Mouse (Mus musculus) liver, adult 2 months (tissue): ENCODE measurements around the gene Dhrs9. TPM values are rescaled to one million over a fixed set of nuclear protein-coding genes. Genes with fewer than 3 reads are reported as not detected.
A peak's percentile ranks its signal among the peaks of the same experiment; 100 is the strongest.
"Not testable (repeated sequence)": the region's sequence is repeated elsewhere in the genome, so short reads cannot be mapped to it uniquely, and the experiment has no call there.

Experiments used
- DNase-seq: peaks from one replicate; pipeline ENCODE4 v3.0.0-alpha.2; 2011; ENCODE audit warnings: low read depth, low spot score; ENCODE audit errors: extremely low read depth
- H3K27ac ChIP-seq: fragments of 200-500 bp; replicated peaks from 2 replicates; pipeline ENCODE4 v1.5.1; 2012; ENCODE audit warnings: low read depth, mild to moderate bottlenecking, control low read depth, inconsistent platforms, low read length; ENCODE audit not compliant: insufficient read depth
- H3K27me3 ChIP-seq: fragments of 200-500 bp; 2 replicates; pipeline ENCODE4 v1.6.1; 2012; ENCODE audit warnings: mild to moderate bottlenecking, moderate library complexity, low read length, inconsistent platforms; ENCODE audit not compliant: control insufficient read depth, insufficient read depth
- H3K36me3 ChIP-seq: fragments of 200-500 bp; 2 replicates; pipeline ENCODE4 v1.6.1; 2012; ENCODE audit warnings: low read length, inconsistent platforms; ENCODE audit not compliant: control insufficient read depth, insufficient read depth
- H3K4me1 ChIP-seq: fragments of 200-500 bp; 2 replicates; pipeline ENCODE4 v1.6.1; 2011; ENCODE audit warnings: low read length; ENCODE audit not compliant: control insufficient read depth, insufficient read depth
- H3K4me3 ChIP-seq: fragments of 200-500 bp; 2 replicates; pipeline ENCODE4 v1.5.1; 2011; ENCODE audit warnings: low read depth, mild to moderate bottlenecking, control low read depth, low read length, moderate library complexity; ENCODE audit not compliant: insufficient read depth
- H3K79me2 ChIP-seq: fragments of 200-500 bp; 2 replicates; pipeline ENCODE4 v1.6.1; 2012; ENCODE audit warnings: inconsistent platforms, mild to moderate bottlenecking, low read length, moderate library complexity; ENCODE audit not compliant: control insufficient read depth, insufficient read depth
- H3K9ac ChIP-seq: fragments of 200-500 bp; 2 replicates; pipeline ENCODE4 v1.6.1; 2012; ENCODE audit warnings: low read depth, mild to moderate bottlenecking, control low read depth, inconsistent platforms, low read length
- CTCF ChIP-seq: fragments of 200-500 bp; IDR thresholded peaks from 2 replicates; pipeline ENCODE4 v1.5.1; 2011; ENCODE audit warnings: low read depth, low read length, control low read depth
- POLR2A ChIP-seq: fragments of 200-500 bp; IDR thresholded peaks from 2 replicates; pipeline ENCODE4 v1.6.1; 2011; ENCODE audit warnings: low read length, control low read depth; ENCODE audit not compliant: insufficient read depth; ENCODE audit errors: extremely low read depth
- WGBS: fragments of 180-500 bp; shearing (Covaris S2); methylation state at CpG from one replicate; pipeline ENCODE4 v1.1.7; 2018; 5-methylcytosine and 5-hydroxymethylcytosine counted together
- polyA plus RNA-seq: library from polyadenylated mRNA; depleted of rRNA; stranded (reverse); fragments of >200 nt; gene quantifications from 2 replicates; pipeline ENCODE4 v1.2.3, GENCODE M21; 2012; rRNA removed
- total RNA-seq: library from RNA; depleted of rRNA; stranded (reverse); fragments of >200 nt; gene quantifications from 2 replicates; pipeline ENCODE4 v1.2.3, GENCODE M21; 2014; rRNA removed

The Dhrs9 gene
- total RNA-seq (0.65 and 1.3 TPM in 2 replicates), polyA plus RNA-seq (0.98 and 1.5 TPM in 2 replicates)

DNA sequence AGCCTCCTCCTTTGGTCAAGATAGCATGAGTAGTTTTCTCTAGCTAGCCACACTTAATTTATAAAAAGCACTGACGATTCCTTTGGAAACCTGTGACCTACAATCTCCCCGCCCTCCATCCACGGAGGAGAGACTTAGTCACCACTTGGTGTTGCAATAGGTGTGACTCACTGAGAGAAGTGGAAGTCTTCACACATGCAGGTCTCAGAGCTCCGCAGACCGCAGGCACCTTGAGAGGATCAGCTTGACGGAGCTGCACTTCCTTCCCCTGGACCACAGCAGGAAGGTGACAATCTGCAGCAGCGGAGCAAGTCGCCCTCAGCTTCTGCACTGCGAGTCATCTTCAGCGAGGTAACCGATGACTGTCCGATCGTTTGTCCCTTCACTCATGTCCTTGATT, at the start of gene Dhrs9:
TSS of gene Dhrs9 (plus strand) at position 165 of the 400 bp plus-strand sequence.
- Histone ChIP-seq H3K4me1 (0 out of 2 replicates have a peak, but pooled peaks cover 4% of the 10 kb centered on the region), H3K79me2 (no peaks in the 10 kb centered on the region), H3K27me3 (no peaks in the 10 kb centered on the region), H3K27ac (no peak within 1 kb of the TSS), H3K9ac (peak within 1 kb of the TSS; percentile 16), H3K36me3 (no peaks in the 10 kb centered on the region), H3K4me3 (peak within 1 kb of the TSS; percentile 49)
- peak; percentile 60 for DNase-seq
- WGBS: 33% methylated on average over 13 of the region's 13 CpGs
- no peak for TF ChIP-seq CTCF
- no peak for TF ChIP-seq POLR2A

DNA sequence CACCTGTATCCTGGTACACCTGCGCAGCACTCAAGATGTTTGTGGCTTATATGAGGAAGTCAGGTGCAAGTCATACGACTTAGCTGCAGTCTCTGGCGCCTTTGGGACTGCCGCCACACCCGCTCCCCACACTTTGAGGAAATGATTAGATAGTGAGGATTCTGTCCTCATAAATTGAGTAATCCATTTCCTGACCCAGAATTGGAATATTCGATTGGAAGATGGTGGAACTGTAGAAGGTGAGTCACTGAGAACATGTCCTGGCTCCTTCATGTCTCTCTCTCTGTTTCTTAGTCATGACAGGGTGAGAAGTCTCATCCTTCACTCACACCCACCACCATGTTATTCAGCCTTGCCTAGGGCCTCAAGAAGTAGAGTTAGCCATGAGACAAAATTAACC, 48.7 kb upstream of the Dhrs9 start:
- not testable (repeated sequence) for H3K4me3 ChIP-seq, H3K27ac ChIP-seq, DNase-seq, H3K4me1 ChIP-seq, H3K9ac ChIP-seq, H3K27me3 ChIP-seq
- 55% methylated on average over 5 of the region's 6 CpGs for WGBS
- peaks cover 12% of the 10 kb centered on the region; the same call in 1 of the 2 replicates for H3K79me2 ChIP-seq
- peaks cover 43% of the 10 kb centered on the region for H3K36me3 ChIP-seq

DNA sequence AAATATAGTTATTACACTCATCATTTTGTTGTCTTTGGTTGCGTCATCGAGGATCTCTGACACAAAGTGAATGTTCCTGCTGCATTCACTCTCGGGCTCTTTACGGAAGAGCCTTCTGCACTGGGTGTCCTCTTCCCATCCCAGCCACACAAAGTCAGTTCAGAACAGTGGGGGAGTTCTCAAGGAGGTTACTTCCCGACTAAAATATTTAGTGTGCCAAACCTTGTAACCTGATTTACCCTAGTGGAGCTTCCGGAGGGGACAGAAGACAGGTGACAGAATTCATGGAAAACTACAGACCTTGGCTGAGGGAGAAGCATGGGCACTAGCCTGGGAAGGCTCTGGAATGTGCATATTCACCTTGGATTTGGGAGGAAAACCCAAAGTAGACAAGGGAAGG, 38.7 kb upstream of the Dhrs9 start:
- Histone ChIP-seq H3K27ac (peak overlapping the region; percentile 99), H3K27me3 (no peaks in the 10 kb centered on the region), H3K4me1 (peaks cover 27% of the 10 kb centered on the region), H3K79me2 (peaks cover 21% of the 10 kb centered on the region), H3K36me3 (peaks cover 11% of the 10 kb centered on the region), H3K4me3 (peak overlapping the region; percentile 84), H3K9ac (peak overlapping the region; percentile 94)
- TF ChIP-seq CTCF: no peak
- no peak for TF ChIP-seq POLR2A
- WGBS: 29% methylated on average over 6 of the region's 6 CpGs
- DNase-seq: peak; percentile 54

DNA sequence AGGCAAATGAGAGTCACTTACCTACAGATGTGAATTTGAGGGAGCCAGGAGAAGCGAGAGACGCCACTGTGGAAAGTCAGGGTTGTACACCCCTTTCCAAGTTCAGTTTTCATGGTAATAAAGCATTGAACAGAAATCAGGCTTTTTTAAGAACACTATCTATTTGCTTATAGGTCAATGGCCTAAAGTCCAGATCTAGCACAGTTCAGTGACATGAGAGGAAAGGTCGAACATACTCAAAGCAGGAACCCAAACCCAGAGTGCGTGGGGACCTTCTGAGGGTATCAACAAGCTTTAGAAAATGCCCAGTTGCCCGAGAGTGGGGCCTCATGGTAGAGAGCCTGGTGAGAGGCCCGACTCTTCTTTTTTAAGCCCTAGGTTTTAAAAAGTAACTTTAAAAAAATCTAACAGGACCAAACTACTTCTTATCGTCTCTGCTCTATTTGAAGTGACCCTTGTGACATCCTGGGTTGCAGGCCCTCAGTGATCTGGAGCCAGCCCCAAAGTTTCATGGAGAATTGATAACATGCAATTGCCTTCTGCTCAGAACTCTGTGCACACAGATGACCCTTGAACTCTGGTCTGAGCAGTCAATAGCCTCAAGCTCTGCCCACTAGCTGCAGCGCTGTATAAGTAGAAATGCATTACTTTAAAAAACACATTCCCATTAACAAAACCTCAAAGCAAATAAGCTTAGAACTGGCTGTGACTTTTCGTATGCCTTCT, 37.6 kb upstream of the Dhrs9 start, which contains the start of gene Abcb11:
TSS of gene Abcb11 (minus strand) at position 121 of the 726 bp plus-strand sequence.
- Histone ChIP-seq H3K4me3 (peak within 1 kb of the TSS; percentile 84), H3K4me1 (peaks cover 19% of the 10 kb centered on the region), H3K36me3 (peaks cover 7% of the 10 kb centered on the region), H3K9ac (peak within 1 kb of the TSS; percentile 94), H3K79me2 (peaks cover 12% of the 10 kb centered on the region), H3K27me3 (no peaks in the 10 kb centered on the region), H3K27ac (peak within 1 kb of the TSS; percentile 99)
- TF ChIP-seq CTCF: peak; percentile 32; the same call in 1 of the 2 replicates
- TF ChIP-seq POLR2A: no peak
- peak; percentile 98 for DNase-seq
- 18% methylated on average over 9 of the region's 9 CpGs for WGBS

DNA sequence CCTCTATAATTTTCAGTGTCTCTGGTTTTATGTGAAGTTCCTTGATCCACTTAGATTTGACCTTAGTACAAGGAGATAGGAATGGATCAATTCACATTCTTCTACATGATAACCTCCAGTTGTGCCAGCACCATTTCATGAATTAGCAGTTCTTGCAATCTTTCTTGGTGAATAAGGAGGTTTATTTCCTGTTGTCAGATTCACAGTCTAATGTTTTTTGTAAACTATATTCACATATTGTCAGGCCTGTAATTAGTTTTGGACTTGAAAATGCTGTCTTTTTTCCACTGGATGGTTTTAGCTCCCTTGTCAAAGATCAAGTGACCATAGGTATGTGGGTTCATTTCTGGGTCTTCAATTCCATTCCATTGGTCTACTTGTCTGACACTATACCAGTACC, 24.8 kb upstream of the Dhrs9 start:
- not testable (repeated sequence) for H3K4me1 ChIP-seq, H3K79me2 ChIP-seq, DNase-seq, H3K4me3 ChIP-seq, H3K36me3 ChIP-seq, H3K27ac ChIP-seq, H3K27me3 ChIP-seq, H3K9ac ChIP-seq

DNA sequence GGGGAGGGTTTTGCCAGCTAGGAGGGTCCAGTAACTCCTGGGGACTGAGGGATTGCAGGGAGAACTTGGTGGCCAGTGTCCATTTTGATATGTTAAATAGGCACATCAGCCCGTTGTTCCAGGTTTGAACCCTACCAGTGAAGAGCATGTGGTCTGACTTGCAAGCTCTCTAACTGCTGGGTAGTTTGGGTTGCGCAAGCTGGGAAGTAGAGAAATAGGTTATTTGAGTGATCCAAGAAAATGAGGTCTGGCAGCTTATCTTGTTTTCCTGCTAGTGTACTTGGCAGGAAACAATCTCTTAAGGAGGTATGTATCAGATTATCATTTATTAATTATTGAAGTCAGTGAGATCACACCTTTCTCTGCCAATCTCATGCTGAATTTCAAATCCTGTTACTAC, 15.4 kb upstream of the Dhrs9 start:
- Histone ChIP-seq H3K4me3 (no peak overlapping the region), H3K9ac (no peak overlapping the region), H3K36me3 (no peaks in the 10 kb centered on the region), H3K27ac (no peak overlapping the region), H3K79me2 (no peaks in the 10 kb centered on the region), H3K4me1 (peaks cover 6% of the 10 kb centered on the region), H3K27me3 (no peaks in the 10 kb centered on the region)
- WGBS: 34% methylated on average over 2 of the region's 2 CpGs
- peak; percentile 85 for DNase-seq
- TF ChIP-seq POLR2A (no peak), CTCF (no peak)
